Mouse (Mus musculus): ENCODE results near the gene Whrn. TPM values are rescaled to one million over a fixed set of nuclear protein-coding genes. Genes with fewer than 3 reads are reported as not detected.
A peak's percentile ranks its signal among the peaks of the same experiment; 100 is the strongest.

Gene Whrn
- polyA plus RNA-seq, 2 experiments, result 6.6 to 34.3 TPM

DNA sequence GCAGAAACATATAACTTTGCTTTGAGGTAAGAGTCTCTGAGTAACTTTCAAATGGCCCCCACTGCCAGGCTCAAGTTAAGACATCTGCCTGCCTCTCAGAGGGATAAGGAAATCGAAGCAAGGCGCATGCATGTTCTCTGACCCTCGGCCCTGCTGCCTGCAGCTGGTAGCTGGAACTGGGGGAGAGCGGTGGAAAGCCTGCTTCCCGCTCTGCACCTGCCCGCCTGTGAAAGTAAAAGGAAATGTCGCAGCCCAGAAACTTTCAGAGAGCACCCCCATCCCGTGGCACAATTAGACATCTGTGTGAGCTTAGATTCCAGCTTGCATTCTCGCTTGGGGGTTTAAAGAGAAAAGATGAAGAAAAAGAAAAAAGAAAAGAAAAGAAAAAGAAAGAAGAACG, 6.1 kb downstream of the Whrn start:
- no peak for ATAC-seq (ENCODE audit: low FRiP score, low read depth)
- Histone ChIP-seq H3K36me3 (ENCODE audit: control insufficient read depth, insufficient read depth, low read length) (no peaks in the 10 kb centered on the region), H3K9me3 (ENCODE audit: control insufficient read depth, low read length) (no peaks in the 10 kb centered on the region), H3K9ac (ENCODE audit: low read depth, low read length, severe bottlenecking) (no peak overlapping the region), H3K4me3 (replicated peaks; ENCODE audit: low read length) (no peak overlapping the region), H3K27me3 (ENCODE audit: control insufficient read depth, insufficient read depth, low read length) (0 out of 2 replicates have a peak, but pooled peaks cover 3% of the 10 kb centered on the region), H3K4me1 (ENCODE audit: control insufficient read depth, insufficient read depth, low read length) (peaks cover 19% of the 10 kb centered on the region), H3K4me2 (replicated peaks; ENCODE audit: low read depth, low read length, severe bottlenecking) (no peak overlapping the region), H3K27ac (replicated peaks; ENCODE audit: low read depth, low read length) (no peak overlapping the region)
- TF ChIP-seq POLR2A (IDR thresholded peaks at IDR 0.05; ENCODE audit: borderline replicate concordance, extremely low read depth, insufficient read depth, insufficient read length), result no peak
- no peak for DNase-seq (ENCODE audit: low spot score)
- WGBS, result 62% methylated on average over 10 of the region's 10 CpGs

DNA sequence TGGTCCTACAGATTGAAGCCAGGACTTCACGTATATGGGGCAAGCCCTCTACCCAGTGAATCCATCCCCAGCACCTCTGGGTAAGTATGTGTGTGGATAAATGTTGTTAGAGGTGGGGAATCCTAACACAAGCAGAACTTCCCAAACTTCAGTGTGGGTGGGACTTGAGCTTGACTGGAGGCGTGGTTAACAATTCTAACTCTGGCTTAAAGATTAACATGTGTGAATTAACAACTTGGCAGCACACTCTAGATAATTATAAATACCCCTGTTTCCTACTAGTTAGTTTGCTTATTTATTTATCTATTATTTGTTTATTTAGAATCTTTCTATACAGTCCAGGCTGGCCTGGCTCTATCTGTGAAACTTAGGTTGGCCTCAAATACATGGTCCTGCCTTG, 7.9 kb downstream of the Whrn start:
- Histone ChIP-seq H3K4me1 (ENCODE audit: control insufficient read depth, insufficient read depth, low read length) (peaks cover 6% of the 10 kb centered on the region; the same call in 1 of the 2 replicates), H3K4me3 (replicated peaks; ENCODE audit: low read length) (no peak overlapping the region), H3K27me3 (ENCODE audit: control insufficient read depth, insufficient read depth, low read length) (no peaks in the 10 kb centered on the region), H3K9me3 (ENCODE audit: control insufficient read depth, low read length) (no peaks in the 10 kb centered on the region), H3K27ac (replicated peaks; ENCODE audit: low read depth, low read length) (no peak overlapping the region), H3K4me2 (replicated peaks; ENCODE audit: low read depth, low read length, severe bottlenecking) (no peak overlapping the region), H3K9ac (ENCODE audit: low read depth, low read length, severe bottlenecking) (no peak overlapping the region), H3K36me3 (ENCODE audit: control insufficient read depth, insufficient read depth, low read length) (no peaks in the 10 kb centered on the region)
- no peak for TF ChIP-seq POLR2A (IDR thresholded peaks at IDR 0.05; ENCODE audit: borderline replicate concordance, extremely low read depth, insufficient read depth, insufficient read length)
- DNase-seq (ENCODE audit: low spot score) (no peak), ATAC-seq (ENCODE audit: low FRiP score, low read depth) (no peak)
- 89% methylated on average over 2 of the region's 2 CpGs for WGBS

DNA sequence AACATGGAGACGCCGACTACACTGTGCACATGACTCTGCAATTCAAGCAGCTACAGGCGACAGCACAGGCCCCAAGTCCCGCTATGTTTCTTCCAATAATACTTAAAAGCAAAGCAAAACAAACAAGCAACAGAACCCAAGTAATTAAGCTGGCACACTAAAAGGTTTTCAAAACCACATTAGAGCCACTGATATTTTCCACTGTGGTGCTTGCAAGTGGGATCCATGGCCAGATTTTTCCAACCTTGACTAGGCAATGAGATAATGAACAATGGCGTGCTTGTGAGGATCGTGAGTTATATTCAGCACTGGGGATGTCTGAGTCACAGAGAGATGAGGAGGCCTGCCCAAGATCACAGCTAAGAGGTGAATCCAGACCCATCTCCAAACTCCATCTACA, 8.5 kb downstream of the Whrn start:
- peaks cover 7% of the 10 kb centered on the region; the same call in 1 of the 2 replicates for H3K4me1 ChIP-seq (ENCODE audit: control insufficient read depth, insufficient read depth, low read length)
- ATAC-seq (ENCODE audit: low FRiP score, low read depth), result no peak
- 78% methylated on average over 6 of the region's 6 CpGs for WGBS
- no peaks in the 10 kb centered on the region for H3K9me3 ChIP-seq (ENCODE audit: control insufficient read depth, low read length)
- no peak for TF ChIP-seq POLR2A (IDR thresholded peaks at IDR 0.05; ENCODE audit: borderline replicate concordance, extremely low read depth, insufficient read depth, insufficient read length)
- H3K27ac ChIP-seq (replicated peaks; ENCODE audit: low read depth, low read length), result no peak overlapping the region
- no peaks in the 10 kb centered on the region for H3K27me3 ChIP-seq (ENCODE audit: control insufficient read depth, insufficient read depth, low read length)
- H3K4me2 ChIP-seq (replicated peaks; ENCODE audit: low read depth, low read length, severe bottlenecking), result no peak overlapping the region
- no peaks in the 10 kb centered on the region for H3K36me3 ChIP-seq (ENCODE audit: control insufficient read depth, insufficient read depth, low read length)
- H3K4me3 ChIP-seq (replicated peaks; ENCODE audit: low read length), result no peak overlapping the region
- H3K9ac ChIP-seq (ENCODE audit: low read depth, low read length, severe bottlenecking), result no peak overlapping the region
- DNase-seq (ENCODE audit: low spot score), result no peak

DNA sequence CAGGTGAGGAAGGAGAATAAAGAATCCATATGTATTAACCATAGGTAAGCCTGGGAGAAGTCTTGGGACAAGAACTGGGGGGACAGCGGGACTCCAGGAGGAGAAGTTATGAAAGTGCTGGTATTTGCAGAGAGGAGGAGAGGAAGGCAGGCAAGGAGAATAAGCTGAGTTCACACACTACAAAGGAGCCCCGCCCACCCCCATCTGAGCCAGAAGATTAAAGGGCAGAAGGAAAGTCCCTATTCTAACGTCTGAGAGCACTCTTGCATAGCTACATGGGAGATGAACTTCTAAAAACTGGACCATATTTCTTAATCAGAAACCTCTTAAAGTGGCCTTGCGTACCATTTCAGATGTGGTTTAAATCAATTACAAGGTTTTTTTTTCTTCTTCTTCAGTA, 9.3 kb downstream of the Whrn start:
- Histone ChIP-seq H3K27me3 (ENCODE audit: control insufficient read depth, insufficient read depth, low read length) (no peaks in the 10 kb centered on the region), H3K4me3 (replicated peaks; ENCODE audit: low read length) (no peak overlapping the region), H3K4me2 (replicated peaks; ENCODE audit: low read depth, low read length, severe bottlenecking) (no peak overlapping the region), H3K4me1 (ENCODE audit: control insufficient read depth, insufficient read depth, low read length) (peaks cover 7% of the 10 kb centered on the region; the same call in 1 of the 2 replicates), H3K9ac (ENCODE audit: low read depth, low read length, severe bottlenecking) (no peak overlapping the region), H3K36me3 (ENCODE audit: control insufficient read depth, insufficient read depth, low read length) (no peaks in the 10 kb centered on the region), H3K27ac (replicated peaks; ENCODE audit: low read depth, low read length) (no peak overlapping the region), H3K9me3 (ENCODE audit: control insufficient read depth, low read length) (no peaks in the 10 kb centered on the region)
- no peak for DNase-seq (ENCODE audit: low spot score)
- 40% methylated on average over 4 of the region's 4 CpGs for WGBS
- TF ChIP-seq POLR2A (IDR thresholded peaks at IDR 0.05; ENCODE audit: borderline replicate concordance, extremely low read depth, insufficient read depth, insufficient read length), result no peak
- no peak for ATAC-seq (ENCODE audit: low FRiP score, low read depth)

DNA sequence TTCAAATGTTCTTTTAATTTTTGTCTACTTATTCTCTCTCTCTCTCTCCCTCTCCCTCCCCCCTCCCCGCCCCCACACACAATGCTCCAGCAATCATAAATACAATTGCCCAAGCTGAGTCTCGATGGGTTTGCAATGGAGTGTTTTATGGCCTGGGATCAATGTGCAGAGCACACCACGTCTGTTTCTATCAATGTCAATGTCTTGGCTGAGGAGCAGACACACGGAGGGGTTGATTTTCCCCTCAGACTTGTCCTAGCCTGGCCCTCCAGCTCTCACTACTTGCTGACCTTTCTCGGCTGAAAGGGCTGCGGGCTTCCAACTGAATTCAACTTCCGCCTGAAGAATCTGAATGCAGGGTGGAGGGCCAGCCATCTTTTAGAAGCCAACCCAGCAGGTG, 12.1 kb downstream of the Whrn start:
- Histone ChIP-seq H3K36me3 (ENCODE audit: control insufficient read depth, insufficient read depth, low read length) (no peaks in the 10 kb centered on the region), H3K4me2 (replicated peaks; ENCODE audit: low read depth, low read length, severe bottlenecking) (no peak overlapping the region), H3K9ac (ENCODE audit: low read depth, low read length, severe bottlenecking) (no peak overlapping the region), H3K4me1 (ENCODE audit: control insufficient read depth, insufficient read depth, low read length) (peaks cover 16% of the 10 kb centered on the region), H3K27me3 (ENCODE audit: control insufficient read depth, insufficient read depth, low read length) (no peaks in the 10 kb centered on the region), H3K9me3 (ENCODE audit: control insufficient read depth, low read length) (no peaks in the 10 kb centered on the region), H3K27ac (replicated peaks; ENCODE audit: low read depth, low read length) (no peak overlapping the region), H3K4me3 (replicated peaks; ENCODE audit: low read length) (no peak overlapping the region)
- WGBS, result 56% methylated on average over 7 of the region's 7 CpGs
- no peak for ATAC-seq (ENCODE audit: low FRiP score, low read depth)
- TF ChIP-seq POLR2A (IDR thresholded peaks at IDR 0.05; ENCODE audit: borderline replicate concordance, extremely low read depth, insufficient read depth, insufficient read length), result no peak
- no peak for DNase-seq (ENCODE audit: low spot score)

DNA sequence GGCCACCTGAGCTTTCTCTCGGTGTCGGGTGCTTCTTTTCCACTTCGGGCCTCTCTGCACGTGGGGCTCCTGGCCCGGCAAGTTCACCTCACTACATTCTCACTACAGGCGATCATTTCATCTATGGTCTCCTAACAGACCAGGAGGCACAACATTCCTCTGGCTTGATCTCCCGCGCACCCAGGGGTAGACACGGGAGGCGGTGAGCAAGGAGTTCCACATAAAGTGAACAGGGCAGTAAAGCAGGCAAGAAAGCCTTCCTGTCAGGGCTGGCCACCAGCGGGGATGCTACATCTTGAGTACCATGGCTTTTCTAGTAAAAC, 15.0 kb downstream of the Whrn start:
- DNase-seq (ENCODE audit: low spot score), result no peak
- H3K9me3 ChIP-seq (ENCODE audit: control insufficient read depth, low read length), result no peaks in the 10 kb centered on the region
- 27% methylated on average over 11 of the region's 11 CpGs for WGBS
- H3K4me3 ChIP-seq (replicated peaks; ENCODE audit: low read length), result no peak overlapping the region
- H3K4me2 ChIP-seq (replicated peaks; ENCODE audit: low read depth, low read length, severe bottlenecking), result 0 out of 2 replicates have a peak overlapping the region, but pooled peaks have one; percentile 3
- ATAC-seq (ENCODE audit: low FRiP score, low read depth), result no peak
- peaks cover 13% of the 10 kb centered on the region for H3K4me1 ChIP-seq (ENCODE audit: control insufficient read depth, insufficient read depth, low read length)
- H3K36me3 ChIP-seq (ENCODE audit: control insufficient read depth, insufficient read depth, low read length), result no peaks in the 10 kb centered on the region
- H3K9ac ChIP-seq (ENCODE audit: low read depth, low read length, severe bottlenecking), result no peak overlapping the region
- H3K27ac ChIP-seq (replicated peaks; ENCODE audit: low read depth, low read length), result 0 out of 2 replicates have a peak overlapping the region, but pooled peaks have one; percentile 34
- H3K27me3 ChIP-seq (ENCODE audit: control insufficient read depth, insufficient read depth, low read length), result no peaks in the 10 kb centered on the region
- TF ChIP-seq POLR2A (IDR thresholded peaks at IDR 0.05; ENCODE audit: borderline replicate concordance, extremely low read depth, insufficient read depth, insufficient read length), result no peak
